Mouse (Mus musculus): Measurements from ENCODE around the gene Ddx4. TPM values are rescaled to one million over a fixed set of nuclear protein-coding genes. Genes with fewer than 3 reads are reported as not detected.

Gene Ddx4
- total RNA-seq, 2 experiments from 2014 or later = 0.14 TPM; not detected in 1

- intact Hi-C loops (cut with DNase I) = no loop called here
- DNase-seq = no peak
Observed at GRCm38 (mm10) chr13:112570768-112571167, 81.5 kb downstream of the Ddx4 start.

GRCm38 (mm10) chr13:112569606-112570005 is 82.7 kb downstream of the Ddx4 start:
- intact Hi-C loops (cut with DNase I) = no loop called here
- DNase-seq = no peak

- intact Hi-C loops (cut with DNase I) = no loop called here
- DNase-seq = no peak
Observed at GRCm38 (mm10) chr13:112560554-112561138, 91.6 kb downstream of the Ddx4 start.

- no peak for DNase-seq
- intact Hi-C loops (cut with DNase I) = no loop called here
Observed at GRCm38 (mm10) chr13:112556501-112556900, 95.8 kb downstream of the Ddx4 start.

- DNase-seq = no peak
- intact Hi-C loops (cut with DNase I) = no loop called here
Observed at GRCm38 (mm10) chr13:112553304-112553703, 99.0 kb downstream of the Ddx4 start.

GRCm38 (mm10) chr13:112551641-112552548 is 100.4 kb downstream of the Ddx4 start:
- intact Hi-C loops (cut with DNase I) = no loop called here
- DNase-seq = no peak

Other genes starting within 250 kb of the Ddx4 start
- gene Il6st, start 188.4 kb downstream of the Ddx4 start, total RNA-seq (2021) = 100 to 1,000 TPM; 203 to 252 TPM
- gene Il31ra, start 58.1 kb downstream of the Ddx4 start, total RNA-seq (2021) = not detected
- 10 to 100 TPM in 1 of 2 experiments, 1 to 10 TPM in 1; 9.8 to 12.1 TPM for gene Slc38a9, start 8.3 kb upstream of the Ddx4 start, total RNA-seq (2021)
- 10 to 100 TPM; 54.6 to 63.8 TPM for gene Plpp1, start 148.3 kb upstream of the Ddx4 start, total RNA-seq (2021)